Mouse (Mus musculus) kidney, embryonic 14.5 days (tissue): ENCODE results near the gene Nt5c2. TPM values are rescaled to one million over a fixed set of nuclear protein-coding genes. Genes with fewer than 3 reads are reported as not detected.
A peak's percentile ranks its signal among the peaks of the same experiment; 100 is the strongest.

Source experiments
- ATAC-seq: fragments of 200-750 bp; cut with Nextera tagmentation; 2 replicates; pipeline ENCODE4 v1.8.0; 2017; ENCODE audit warnings: moderate number of reproducible peaks, mild to moderate bottlenecking, moderate TSS enrichment, moderate library complexity; ENCODE audit not compliant: low FRiP score, low TSS enrichment
- H3K27ac ChIP-seq: fragments of 300-500 bp; sonication (generic); 2 replicates; pipeline ENCODE4 v1.5.1; 2014; ENCODE audit warnings: low read depth, mild to moderate bottlenecking, low read length, moderate library complexity, mixed read lengths
- H3K27me3 ChIP-seq: fragments of 300-500 bp; sonication (generic); 2 replicates; pipeline ENCODE4 v1.6.1; 2014; ENCODE audit warnings: mild to moderate bottlenecking, low read length; ENCODE audit not compliant: control insufficient read depth, insufficient read depth
- H3K36me3 ChIP-seq: fragments of 300-500 bp; sonication (generic); 2 replicates; pipeline ENCODE4 v1.6.1; 2014; ENCODE audit warnings: low read length, mixed read lengths; ENCODE audit not compliant: control insufficient read depth, insufficient read depth
- H3K4me1 ChIP-seq: fragments of 300-500 bp; sonication (generic); 2 replicates; pipeline ENCODE4 v1.6.1; 2014; ENCODE audit warnings: low read length, mixed read lengths; ENCODE audit not compliant: control insufficient read depth, insufficient read depth
- H3K4me2 ChIP-seq: fragments of 300-500 bp; sonication (generic); replicated peaks from 2 replicates; pipeline ENCODE4 v1.6.1; 2014; ENCODE audit warnings: low read depth, mild to moderate bottlenecking, low read length
- H3K4me3 ChIP-seq: fragments of 300-500 bp; sonication (generic); 2 replicates; pipeline ENCODE4 v1.5.1; 2014; ENCODE audit warnings: mild to moderate bottlenecking, low read length
- H3K9ac ChIP-seq: fragments of 300-500 bp; sonication (generic); 2 replicates; pipeline ENCODE4 v1.6.1; 2014; ENCODE audit warnings: low read depth, mild to moderate bottlenecking, low read length, moderate library complexity
- H3K9me3 ChIP-seq: fragments of 300-500 bp; sonication (generic); 2 replicates; pipeline ENCODE4 v1.6.1; 2016; ENCODE audit warnings: low read length; ENCODE audit not compliant: control insufficient read depth
- WGBS: fragments of 180-500 bp; shearing (Covaris S2); extraction: QIAGEN DNeasy Blood & Tissue Kit; methylation state at CpG from one replicate; pipeline ENCODE4 v1.1.7; 2014; 5-methylcytosine and 5-hydroxymethylcytosine counted together
- polyA plus RNA-seq: library from polyadenylated mRNA; unstranded; fragments of >200 nt; fragmentation: Nextera tagmentation; extraction: Ambion mirVana; gene quantifications from 2 replicates; pipeline ENCODE4 v1.2.1, GENCODE M21; 2014

Nt5c2 gene
- polyA plus RNA-seq, 1 experiment from 2014 or later: 80.2 TPM

DNA sequence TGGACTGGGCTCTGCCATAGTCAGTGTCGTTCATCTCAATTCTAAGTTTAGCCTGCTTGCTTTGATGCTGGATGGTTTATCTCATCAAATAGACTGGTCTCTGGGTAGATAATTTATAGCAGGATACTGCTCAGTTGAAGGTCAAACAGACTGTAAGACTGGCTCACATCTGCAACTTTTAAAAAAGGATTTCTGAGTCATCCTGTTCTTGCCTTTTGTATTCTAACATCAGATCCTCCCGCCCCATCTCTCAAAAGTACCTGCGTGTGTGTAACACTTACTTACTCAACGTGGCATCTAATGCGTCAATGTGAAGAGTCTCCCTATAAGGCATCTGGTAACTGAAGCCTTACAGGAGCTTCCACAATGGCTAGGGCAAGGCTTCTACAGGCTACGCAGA is 94.4 kb downstream of the Nt5c2 start:
- no peaks in the 10 kb centered on the region for H3K9me3 ChIP-seq
- no peak overlapping the region for H3K4me2 ChIP-seq
- 84% methylated on average over 6 of the region's 6 CpGs for WGBS
- H3K4me1 ChIP-seq: no peaks in the 10 kb centered on the region
- no peak for ATAC-seq
- no peaks in the 10 kb centered on the region; the same call in 1 of the 2 replicates for H3K36me3 ChIP-seq
- no peak overlapping the region for H3K27ac ChIP-seq
- no peaks in the 10 kb centered on the region for H3K27me3 ChIP-seq
- H3K9ac ChIP-seq: no peak overlapping the region
- no peak overlapping the region for H3K4me3 ChIP-seq

DNA sequence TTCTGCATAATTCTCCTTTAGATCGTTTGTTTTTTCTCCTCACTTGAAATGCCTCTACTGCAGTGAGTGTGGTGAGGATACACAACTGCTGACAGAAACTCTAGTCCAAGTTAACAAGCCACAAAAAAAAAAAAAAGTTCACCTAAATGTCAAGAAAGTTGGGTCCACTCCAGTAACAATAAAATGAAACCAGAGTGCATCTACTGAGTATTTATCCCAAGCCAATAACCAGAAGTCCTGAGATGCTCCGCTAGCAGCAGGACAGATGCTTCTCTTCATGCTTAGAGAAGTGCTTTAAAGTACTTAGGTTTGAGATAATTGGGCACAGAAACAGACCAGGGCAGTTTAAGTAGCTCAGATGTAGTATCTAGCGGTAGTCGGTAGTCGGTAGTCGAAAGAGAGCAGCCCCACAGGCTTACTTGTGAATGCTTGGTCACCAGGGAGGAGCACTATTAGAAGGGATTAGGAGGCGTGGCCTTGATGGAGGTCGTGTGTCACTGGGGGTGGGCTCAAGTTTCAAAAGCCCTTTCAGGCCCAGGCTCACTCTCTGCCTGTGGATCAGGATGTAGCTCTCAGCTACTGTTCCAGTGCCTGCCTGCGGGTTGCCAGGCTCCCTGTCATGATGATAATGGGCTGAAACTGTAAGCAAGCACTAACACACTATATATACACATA is 99.4 kb downstream of the Nt5c2 start:
- Histone ChIP-seq H3K9ac (no peak overlapping the region), H3K36me3 (no peaks in the 10 kb centered on the region; the same call in 1 of the 2 replicates), H3K9me3 (no peaks in the 10 kb centered on the region), H3K4me1 (no peaks in the 10 kb centered on the region), H3K27ac (no peak overlapping the region), H3K4me2 (no peak overlapping the region), H3K27me3 (no peaks in the 10 kb centered on the region), H3K4me3 (no peak overlapping the region)
- 68% methylated on average over 9 of the region's 9 CpGs for WGBS
- no peak for ATAC-seq

DNA sequence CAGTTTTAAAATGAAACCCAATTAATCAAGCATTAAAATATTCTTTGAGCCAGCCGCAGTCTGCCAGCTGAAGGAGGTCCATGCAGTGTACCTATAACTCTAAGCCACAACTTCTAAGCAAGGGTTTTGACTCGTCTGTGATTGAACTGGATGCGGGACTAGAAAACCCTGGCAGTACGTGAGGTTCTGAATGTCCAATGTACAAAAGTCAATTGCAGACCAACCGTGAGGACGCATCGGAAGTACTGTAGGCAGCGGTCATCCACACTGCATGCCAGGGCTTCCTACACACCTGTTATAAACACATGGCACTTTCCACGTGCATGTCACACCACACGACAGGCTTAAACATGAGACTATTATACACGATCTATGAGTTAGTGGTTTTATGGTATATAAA is 101.3 kb downstream of the Nt5c2 start:
- Histone ChIP-seq H3K27ac (no peak overlapping the region), H3K9me3 (no peaks in the 10 kb centered on the region), H3K4me3 (no peak overlapping the region), H3K4me2 (no peak overlapping the region), H3K27me3 (no peaks in the 10 kb centered on the region), H3K9ac (no peak overlapping the region), H3K36me3 (no peaks in the 10 kb centered on the region), H3K4me1 (peaks cover 12% of the 10 kb centered on the region)
- no peak for ATAC-seq
- WGBS: 92% methylated on average over 11 of the region's 11 CpGs

DNA sequence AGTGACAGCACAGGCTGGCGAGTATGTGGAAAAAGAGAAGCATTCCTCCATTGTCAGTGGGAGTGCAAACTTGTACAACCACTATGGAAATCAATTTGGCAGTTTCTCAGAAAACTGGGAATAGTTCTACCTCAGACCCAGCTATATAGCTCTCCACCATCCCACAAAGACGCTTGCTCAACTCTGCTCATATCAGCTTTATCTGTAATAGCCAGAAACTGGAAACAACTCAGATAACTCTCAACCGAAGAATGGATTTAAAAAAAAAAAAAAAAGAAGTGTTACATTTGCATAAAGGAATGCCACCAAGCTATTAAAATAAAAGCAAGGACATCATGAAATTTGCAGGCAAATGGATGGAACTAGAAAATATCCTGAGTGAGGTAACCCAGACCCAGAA is 103.5 kb downstream of the Nt5c2 start:
- Histone ChIP-seq H3K4me3 (no peak overlapping the region), H3K36me3 (no peaks in the 10 kb centered on the region), H3K27ac (no peak overlapping the region), H3K4me1 (peaks cover 13% of the 10 kb centered on the region), H3K9ac (no peak overlapping the region), H3K9me3 (no peaks in the 10 kb centered on the region), H3K4me2 (no peak overlapping the region), H3K27me3 (no peaks in the 10 kb centered on the region)
- no peak for ATAC-seq
- WGBS: 81% methylated on average over 3 of the region's 3 CpGs

DNA sequence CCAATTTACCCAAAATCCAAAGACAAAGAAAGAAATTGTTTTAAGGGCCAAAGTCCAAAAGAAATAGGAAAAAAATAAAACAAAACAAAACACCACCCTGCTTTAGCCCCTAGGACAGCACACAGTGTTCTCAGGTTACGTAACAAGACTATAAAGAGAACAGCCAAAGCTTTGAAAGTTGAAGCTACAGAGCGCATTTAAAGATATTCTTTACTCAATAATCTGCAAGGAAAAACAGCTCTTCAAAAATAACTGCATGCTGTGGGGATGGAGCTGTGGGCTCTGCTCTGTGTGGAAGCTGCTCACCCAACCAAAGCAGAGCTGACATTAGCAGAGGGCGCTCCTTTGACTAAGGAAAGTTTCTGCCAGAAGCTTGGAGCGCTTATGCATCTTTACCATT is 106.0 kb downstream of the Nt5c2 start:
- WGBS: 40% methylated on average over 4 of the region's 4 CpGs

DNA sequence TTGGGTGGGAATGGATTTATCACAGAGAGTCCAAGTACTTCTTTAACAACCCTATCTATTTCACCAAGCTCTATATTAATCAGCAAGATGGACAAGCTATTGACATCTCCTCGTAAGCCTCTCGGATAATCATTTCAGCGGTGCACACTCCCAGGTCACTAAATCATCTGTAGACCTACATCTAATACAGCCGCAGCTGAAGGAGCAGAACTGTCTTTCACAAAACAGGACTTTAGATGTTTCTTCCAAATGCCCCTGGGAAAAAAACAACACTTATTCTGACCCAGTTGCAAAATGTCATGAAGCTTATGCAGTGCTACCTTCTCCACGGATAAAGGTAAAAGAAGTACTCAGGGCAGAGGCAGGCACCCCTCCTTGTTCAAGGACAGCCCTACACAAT is 106.7 kb downstream of the Nt5c2 start:
- H3K36me3 ChIP-seq: peaks cover 5% of the 10 kb centered on the region; the same call in 1 of the 2 replicates
- H3K9me3 ChIP-seq: no peaks in the 10 kb centered on the region
- WGBS: 59% methylated on average over 5 of the region's 5 CpGs
- H3K27me3 ChIP-seq: no peaks in the 10 kb centered on the region
- no peak overlapping the region for H3K4me2 ChIP-seq
- no peak overlapping the region for H3K9ac ChIP-seq
- peaks cover 13% of the 10 kb centered on the region for H3K4me1 ChIP-seq
- no peak overlapping the region for H3K27ac ChIP-seq
- ATAC-seq: no peak
- H3K4me3 ChIP-seq: no peak overlapping the region

More for the DNA sequence above, 106.0 kb downstream of the Nt5c2 start:
- Histone ChIP-seq H3K36me3 (peaks cover 5% of the 10 kb centered on the region; the same call in 1 of the 2 replicates), H3K4me3 (no peak overlapping the region), H3K27ac (0 out of 2 replicates have a peak overlapping the region, but pooled peaks have one; percentile 17), H3K4me1 (peaks cover 13% of the 10 kb centered on the region), H3K4me2 (no peak overlapping the region), H3K9me3 (no peaks in the 10 kb centered on the region), H3K27me3 (no peaks in the 10 kb centered on the region), H3K9ac (peak overlapping the region; percentile 13; the same call in 1 of the 2 replicates)
- 0 out of 2 replicates have a peak, but pooled peaks have one; percentile 52 for ATAC-seq

DNA sequence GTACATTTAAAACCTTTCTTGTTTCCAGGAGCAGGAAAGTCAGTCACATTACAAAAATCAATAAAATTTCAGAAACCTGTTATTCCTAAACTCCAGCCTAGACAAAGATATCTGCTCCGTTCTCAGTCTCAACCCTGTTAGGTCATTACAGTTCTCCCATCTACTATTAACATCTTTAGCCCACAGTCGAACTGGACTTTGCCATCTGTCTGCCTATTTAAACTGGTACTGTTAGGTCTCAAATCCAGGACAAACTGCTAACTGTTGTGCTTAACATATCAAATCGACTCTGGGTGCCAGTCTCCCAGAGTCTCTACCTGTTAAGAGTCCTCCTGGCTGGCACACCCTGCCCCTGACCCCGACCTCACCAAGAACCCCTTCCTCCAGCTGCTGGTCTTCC is 109.0 kb downstream of the Nt5c2 start:
- WGBS: 90% methylated on average over 4 of the region's 4 CpGs
- H3K4me3 ChIP-seq: no peak overlapping the region
- no peaks in the 10 kb centered on the region for H3K9me3 ChIP-seq
- no peak for ATAC-seq
- no peak overlapping the region for H3K27ac ChIP-seq
- H3K9ac ChIP-seq: no peak overlapping the region
- H3K4me1 ChIP-seq: peaks cover 13% of the 10 kb centered on the region
- H3K27me3 ChIP-seq: no peaks in the 10 kb centered on the region
- H3K36me3 ChIP-seq: peaks cover 5% of the 10 kb centered on the region; the same call in 1 of the 2 replicates
- no peak overlapping the region for H3K4me2 ChIP-seq

DNA sequence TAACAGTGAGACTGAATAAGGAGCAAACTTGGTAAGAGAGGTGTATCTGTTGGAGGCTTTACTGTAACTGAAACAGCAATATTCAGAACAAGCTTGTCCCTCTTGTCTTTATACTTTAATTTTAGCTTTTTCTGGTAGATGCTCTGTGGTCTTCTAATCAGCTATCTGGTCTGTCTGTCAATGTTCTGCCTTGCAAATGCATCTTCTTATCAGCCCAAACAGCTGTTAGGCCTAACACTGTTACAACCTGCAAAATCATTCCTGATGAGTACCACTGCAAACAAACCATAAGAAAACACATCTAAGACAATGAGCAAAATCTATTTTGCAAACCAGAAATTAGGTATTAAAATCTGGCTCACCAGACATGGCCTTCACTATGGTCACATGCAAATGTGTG is 109.6 kb downstream of the Nt5c2 start:
- Histone ChIP-seq H3K4me2 (no peak overlapping the region), H3K36me3 (peaks cover 5% of the 10 kb centered on the region; the same call in 1 of the 2 replicates), H3K27me3 (no peaks in the 10 kb centered on the region), H3K4me1 (peaks cover 13% of the 10 kb centered on the region), H3K27ac (no peak overlapping the region), H3K4me3 (no peak overlapping the region), H3K9ac (no peak overlapping the region), H3K9me3 (no peaks in the 10 kb centered on the region)
- no peak for ATAC-seq

DNA sequence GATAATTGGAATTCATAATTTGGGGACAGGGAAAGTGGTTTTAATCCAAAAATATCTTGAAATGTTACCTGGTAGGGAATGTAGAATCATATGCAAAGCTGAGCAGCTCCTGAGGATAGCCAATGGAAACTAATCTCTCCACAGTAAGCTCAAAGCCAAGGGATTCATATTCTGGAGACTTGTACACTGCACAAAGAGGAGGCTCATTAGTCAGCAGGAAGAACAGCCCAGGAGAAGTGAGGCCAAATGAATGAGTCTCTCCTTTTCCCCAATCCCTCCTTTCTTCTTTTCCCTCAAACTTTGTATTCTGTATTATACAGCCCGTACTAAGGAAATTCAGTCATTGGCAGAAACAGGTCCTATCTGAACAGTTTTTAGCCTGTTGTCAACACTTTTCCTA is 110.0 kb downstream of the Nt5c2 start:
- Histone ChIP-seq H3K9ac (no peak overlapping the region), H3K27ac (no peak overlapping the region), H3K9me3 (no peaks in the 10 kb centered on the region), H3K4me3 (no peak overlapping the region), H3K36me3 (peaks cover 5% of the 10 kb centered on the region; the same call in 1 of the 2 replicates), H3K4me2 (no peak overlapping the region), H3K4me1 (peaks cover 13% of the 10 kb centered on the region), H3K27me3 (no peaks in the 10 kb centered on the region)
- ATAC-seq: no peak
- 95% methylated on average over 1 of the region's 1 CpGs for WGBS
